Mouse (Mus musculus): ENCODE measurements around the gene Cyp4a12a. TPM values are rescaled to one million over a fixed set of nuclear protein-coding genes. Genes with fewer than 3 reads are reported as not detected.

Cyp4a12a gene
- polyA plus RNA-seq (2017; shearing (Covaris generic)) = under 1 TPM in 1 of 2 experiments, not detected in 1; 0.15 TPM

GRCm38 (mm10) chr4:115298746-115299145, at the start of gene Cyp4a12a:
TSS of gene Cyp4a12a (plus strand) at chr4:115299046.

Other genes with a start within 250 kb of the Cyp4a12a start
- gene Tal1, start 242.6 kb upstream of the Cyp4a12a start, polyA plus RNA-seq (2017; shearing (Covaris generic)) = under 1 TPM in 1 of 2 experiments, not detected in 1; 0.71 TPM
- gene Pdzk1ip1, start 210.3 kb upstream of the Cyp4a12a start, polyA plus RNA-seq (2017; shearing (Covaris generic)) = 10 to 100 TPM; 14.6 to 42.7 TPM
- gene Cyp4x1, start 164.8 kb upstream of the Cyp4a12a start, polyA plus RNA-seq (2017; shearing (Covaris generic)) = under 1 TPM; 0.20 to 0.38 TPM
- under 1 TPM in 1 of 2 experiments, not detected in 1; 0.23 TPM for gene Cyp4a29, start 57.0 kb upstream of the Cyp4a12a start, polyA plus RNA-seq (2017; shearing (Covaris generic))
- gene Cyp4a12b, start 112.6 kb downstream of the Cyp4a12a start, polyA plus RNA-seq (2017; shearing (Covaris generic)) = under 1 TPM in 1 of 2 experiments, not detected in 1; 0.06 TPM
- under 1 TPM in 1 of 2 experiments, not detected in 1; 0.20 TPM for gene Cyp4a30b, start 153.6 kb downstream of the Cyp4a12a start, polyA plus RNA-seq (2017; shearing (Covaris generic))
- not detected for gene Cyp4a14, start 197.1 kb downstream of the Cyp4a12a start, polyA plus RNA-seq (2017; shearing (Covaris generic))
- not detected for gene Cyp4a10, start 219.2 kb downstream of the Cyp4a12a start, polyA plus RNA-seq (2017; shearing (Covaris generic))